Mouse (Mus musculus) neural tube, embryonic 10.5 days (tissue): ENCODE data around the gene Mllt3.

Experiments used
- DNase-seq: peaks from one replicate; pipeline ENCODE4 v3.0.0-alpha.2; 2017; ENCODE audit warnings: low spot score; ENCODE audit errors: extremely low spot score

Mllt3 gene

DNA sequence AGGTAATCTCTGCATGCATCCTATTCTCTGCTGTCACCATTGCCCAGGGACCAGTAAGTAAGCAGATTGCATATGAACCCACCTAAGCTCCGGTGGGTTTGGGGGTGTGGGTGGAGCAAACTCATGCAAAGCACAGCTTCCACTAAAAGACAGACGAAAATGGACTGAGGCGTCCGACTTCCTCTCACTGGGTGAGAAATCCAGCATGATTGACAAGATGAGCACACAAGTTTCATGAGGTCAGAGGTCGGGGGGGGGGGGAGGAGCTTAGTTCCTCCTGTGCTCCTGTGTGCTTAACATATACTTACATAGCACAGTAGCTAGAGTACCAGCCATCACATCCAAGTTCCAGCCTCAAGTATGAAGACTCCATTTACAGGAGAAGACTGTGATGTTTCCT is 206.8 kb downstream of the Mllt3 start:
- DNase-seq, result no peak

GRCm38 (mm10) chr4:87823623-87824022 is 209.5 kb downstream of the Mllt3 start:
- DNase-seq, result no peak

- no peak for DNase-seq
These were observed 210.0 kb downstream of the Mllt3 start for GRCm38 (mm10) chr4:87823191-87823590.

DNA sequence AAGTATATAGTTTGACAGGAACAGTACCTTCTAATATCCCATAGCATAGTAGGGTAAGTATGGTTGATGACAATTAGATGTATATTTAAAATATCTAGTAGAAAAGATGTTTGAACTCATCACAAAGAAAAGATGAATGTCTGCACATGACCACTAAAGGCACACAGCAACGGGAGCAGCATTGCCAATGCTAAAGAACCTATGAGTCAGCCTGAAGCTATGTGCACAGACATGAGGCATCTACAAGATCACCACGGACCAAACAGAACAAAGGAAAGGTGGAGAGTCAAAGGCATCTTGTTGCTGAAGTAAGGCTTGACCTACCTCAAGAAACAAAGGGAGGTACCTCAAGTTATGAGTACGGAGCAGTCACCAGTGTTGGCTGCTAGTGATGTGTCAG is 212.3 kb downstream of the Mllt3 start:
- DNase-seq, result no peak

DNA sequence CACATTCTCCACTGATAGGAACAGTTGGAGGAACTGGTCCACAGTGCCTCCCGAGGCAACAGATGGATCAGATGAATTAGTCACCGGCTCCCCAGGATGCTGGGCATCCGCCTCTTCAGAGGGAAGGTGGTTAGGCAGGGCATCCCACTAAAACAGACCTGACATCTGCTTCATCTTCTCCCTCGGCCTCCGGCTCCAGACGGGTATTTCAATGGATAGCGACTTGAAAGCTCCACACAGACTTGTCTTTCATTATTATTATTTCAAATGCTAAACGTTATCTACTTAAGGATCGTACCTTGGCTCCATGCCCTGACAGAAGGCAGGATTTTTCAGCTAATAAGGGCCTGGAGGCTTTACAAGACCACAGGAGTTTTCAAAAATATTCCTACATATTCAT is 214.0 kb downstream of the Mllt3 start:
- DNase-seq, result no peak

- no peak for DNase-seq
These were observed 214.9 kb downstream of the Mllt3 start for GRCm38 (mm10) chr4:87818276-87818675.

- no peak for DNase-seq
These were observed 217.6 kb downstream of the Mllt3 start for GRCm38 (mm10) chr4:87815465-87816108.

DNA sequence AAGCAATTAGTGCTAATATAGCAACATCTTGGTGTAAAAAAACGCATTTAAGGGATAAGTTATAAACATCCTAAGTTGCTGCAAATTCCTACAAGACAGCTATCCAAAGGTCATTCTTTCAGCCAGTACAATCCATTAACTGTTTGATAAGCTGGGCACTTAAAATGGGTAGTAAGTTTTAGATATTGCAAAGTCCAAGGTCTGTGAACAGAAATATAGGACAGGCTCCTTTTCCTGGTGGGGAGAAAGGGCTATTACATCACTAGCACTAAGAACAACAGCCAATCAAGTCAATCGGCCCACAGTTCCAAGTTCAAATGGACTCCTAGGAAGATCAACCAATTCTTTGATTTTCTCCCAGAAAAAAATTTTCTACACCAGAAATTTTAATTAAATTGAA is 221.3 kb downstream of the Mllt3 start:
- DNase-seq, result no peak

GRCm38 (mm10) chr4:87806196-87806987 is 226.8 kb downstream of the Mllt3 start:
- no peak for DNase-seq

DNA sequence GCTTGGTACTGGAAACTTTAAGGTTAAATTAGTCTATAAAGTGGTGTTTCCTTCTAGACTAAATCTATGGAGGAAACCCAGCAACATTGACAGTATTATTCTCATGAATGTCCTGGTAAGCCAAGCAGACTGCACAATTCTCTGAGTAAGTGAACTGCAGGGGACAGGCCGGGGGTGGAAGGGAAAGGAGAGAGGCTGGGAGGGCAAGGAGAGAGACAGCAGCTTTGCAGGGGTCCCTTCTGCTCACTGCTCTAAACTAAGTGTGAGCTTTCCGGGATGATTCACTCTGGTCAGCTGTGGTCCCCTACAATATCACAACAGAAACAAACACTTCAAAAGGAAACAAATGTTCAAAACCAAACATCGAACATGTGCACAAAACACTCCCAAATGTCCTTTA is 228.6 kb downstream of the Mllt3 start:
- no peak for DNase-seq

DNA sequence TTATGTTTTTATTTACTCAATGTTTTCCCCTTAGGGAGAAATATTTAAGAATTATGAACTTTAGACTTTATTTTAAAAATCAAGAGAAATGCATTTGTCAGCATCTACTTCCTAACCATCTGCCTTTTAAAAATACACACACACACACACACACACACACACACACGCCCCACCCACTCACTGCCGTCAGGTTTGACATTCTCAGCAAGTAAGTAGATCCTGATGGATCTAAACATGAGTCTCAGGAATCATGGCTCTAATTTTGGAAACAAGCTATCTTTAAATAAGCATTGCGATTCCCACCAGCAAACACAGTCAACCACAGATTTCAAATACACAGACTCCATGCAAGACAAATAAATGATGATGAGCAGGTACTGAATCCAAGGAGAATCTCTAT is 229.9 kb downstream of the Mllt3 start:
- no peak for DNase-seq

DNA sequence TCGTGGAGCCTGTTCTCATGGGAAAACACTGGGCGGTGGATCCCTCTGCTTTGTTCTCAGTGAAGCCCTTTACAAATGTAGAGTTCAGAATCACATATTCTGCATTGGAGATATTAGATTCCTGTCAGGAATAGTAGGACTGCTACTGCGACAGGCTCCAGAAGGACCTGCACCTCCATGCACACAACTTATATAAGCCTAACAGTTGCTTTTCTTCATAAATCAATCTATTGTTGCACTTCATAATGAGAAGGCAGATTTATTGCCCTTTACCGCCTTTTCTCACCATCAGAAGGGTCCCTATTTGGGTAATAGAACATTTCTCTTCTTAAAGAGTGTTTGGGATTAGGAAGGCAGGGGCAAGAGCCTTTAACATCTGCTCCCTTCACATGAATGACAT is 231.0 kb downstream of the Mllt3 start:
- no peak for DNase-seq

GRCm38 (mm10) chr4:87801332-87801731 is 231.8 kb downstream of the Mllt3 start:
- no peak for DNase-seq

GRCm38 (mm10) chr4:87800276-87800675 is 232.9 kb downstream of the Mllt3 start:
- no peak for DNase-seq

DNA sequence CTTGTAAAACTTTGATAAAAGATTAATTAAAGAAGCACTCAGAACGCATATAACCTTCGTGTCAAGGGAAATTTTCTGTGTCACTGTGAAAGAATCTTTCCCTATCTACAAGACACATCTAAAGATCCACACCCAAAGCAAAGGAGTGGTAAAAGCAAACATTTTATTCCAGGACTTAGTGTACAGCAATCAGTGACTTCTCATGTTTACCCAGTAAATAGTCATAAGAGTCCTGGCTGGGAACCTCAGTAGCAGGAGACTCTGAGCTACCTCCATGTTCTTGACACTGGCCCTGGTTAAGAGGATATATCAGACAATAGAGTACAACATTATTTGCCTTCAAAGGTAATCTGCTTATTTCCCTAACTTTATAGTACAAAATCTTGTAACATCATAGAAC is 233.7 kb downstream of the Mllt3 start:
- no peak for DNase-seq

DNA sequence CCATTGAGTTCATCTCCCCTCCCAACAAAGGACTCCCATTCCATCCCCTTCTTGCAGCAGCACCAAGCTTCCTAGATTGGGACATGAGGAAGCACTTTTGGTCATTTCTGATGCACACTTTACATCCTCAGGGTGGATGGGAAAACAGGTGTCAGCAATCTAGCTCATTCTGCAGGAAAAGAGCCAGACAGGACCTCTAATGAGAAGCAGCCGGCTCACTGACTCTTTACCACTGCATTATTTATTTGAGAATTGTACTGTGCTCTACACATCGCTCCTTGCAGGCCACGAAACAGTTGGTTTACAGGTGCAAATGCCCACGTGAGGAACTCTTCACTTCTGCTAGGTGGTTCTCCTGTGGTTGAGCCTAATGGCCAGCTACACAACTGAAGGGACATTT is 237.9 kb downstream of the Mllt3 start:
- DNase-seq, result no peak

- DNase-seq, result no peak
These were observed 238.9 kb downstream of the Mllt3 start for GRCm38 (mm10) chr4:87794216-87794615.

GRCm38 (mm10) chr4:87792511-87792910 is 240.7 kb downstream of the Mllt3 start:
- DNase-seq, result no peak

DNA sequence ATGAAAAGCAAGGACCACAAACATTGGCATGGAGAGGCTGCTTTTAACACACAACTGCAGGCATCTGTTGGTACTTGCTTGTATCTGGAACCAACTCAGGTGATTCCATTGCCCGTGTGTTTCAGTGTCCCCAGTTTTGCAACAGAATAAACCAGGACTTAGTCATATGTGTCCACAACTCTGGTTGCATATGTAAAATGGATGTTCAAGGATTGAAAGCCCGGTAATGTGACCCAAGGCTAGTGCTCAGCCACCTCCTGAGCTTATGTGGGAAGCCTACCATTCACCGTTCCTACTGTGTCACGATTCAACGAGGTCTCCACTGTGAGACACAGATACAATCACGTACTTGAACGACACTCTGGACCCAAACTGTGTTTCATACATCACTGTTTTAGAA is 243.7 kb downstream of the Mllt3 start:
- DNase-seq, result no peak

- DNase-seq, result no peak
These were observed 244.5 kb downstream of the Mllt3 start for GRCm38 (mm10) chr4:87788691-87789090.

DNA sequence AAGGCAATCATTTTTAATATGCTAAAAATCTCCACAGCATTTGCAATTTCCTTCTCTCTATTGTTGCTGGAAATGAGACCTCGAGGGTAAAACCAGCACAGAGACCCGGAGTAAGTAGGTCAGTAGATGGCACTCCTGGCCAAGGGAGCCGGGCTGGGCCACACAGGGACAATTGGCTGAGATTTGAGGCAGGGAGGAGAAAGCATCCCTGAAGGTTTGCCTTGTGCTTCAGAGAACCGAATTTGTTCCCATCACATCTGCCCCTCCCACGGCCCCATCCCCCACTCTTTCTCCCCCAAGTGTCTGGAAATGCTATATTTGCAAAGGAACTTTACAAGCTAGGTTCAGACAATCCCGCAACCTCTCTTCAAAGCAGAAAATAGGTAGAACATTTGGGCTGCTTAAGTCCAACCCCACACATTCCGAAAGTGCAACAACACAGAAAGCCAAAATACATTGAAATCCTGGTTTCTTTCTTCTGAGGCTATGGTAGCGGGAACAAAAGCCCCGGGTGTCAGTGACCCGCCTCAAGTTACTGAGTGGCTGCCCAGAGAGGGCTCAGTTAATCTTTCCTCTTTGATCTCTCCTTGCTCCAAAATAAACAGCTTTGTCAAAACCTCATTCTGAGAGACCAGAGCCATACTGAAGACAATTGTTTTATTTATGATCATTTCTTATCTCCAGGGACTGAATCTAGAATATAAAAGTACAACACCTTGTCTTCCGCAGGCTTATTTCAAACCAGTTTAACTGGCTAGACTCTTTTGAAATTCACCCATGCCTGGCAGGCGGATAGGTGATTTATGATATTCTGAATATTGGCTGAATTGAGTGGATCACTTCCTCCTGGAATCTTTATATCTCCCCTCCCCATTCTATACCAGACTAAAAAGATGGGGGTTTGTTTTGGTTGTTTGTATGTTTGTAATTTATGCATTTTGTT is 247.8 kb downstream of the Mllt3 start:
- peak; percentile 65 for DNase-seq

GRCm38 (mm10) chr4:87783809-87784208 is 249.4 kb downstream of the Mllt3 start:
- no peak for DNase-seq
